Mouse (Mus musculus) heart, embryonic 15.5 days (tissue): ENCODE measurements around the gene Scamp1. TPM values are rescaled to one million over a fixed set of nuclear protein-coding genes. Genes with fewer than 3 reads are reported as not detected.
A peak's percentile ranks its signal among the peaks of the same experiment; 100 is the strongest.
"Not testable (repeated sequence)": the region's sequence is repeated elsewhere in the genome, so short reads cannot be mapped to it uniquely, and the experiment has no call there.

Experiments
- ATAC-seq: fragments of 200-750 bp; cut with Nextera tagmentation; replicated peaks from 2 replicates; pipeline ENCODE4 v1.8.0; 2017; ENCODE audit warnings: low read depth, moderate TSS enrichment; ENCODE audit not compliant: insufficient number of reproducible peaks, insufficient read depth, low FRiP score
- H3K27ac ChIP-seq: fragments of 300-500 bp; sonication (generic); 2 replicates; pipeline ENCODE4 v1.5.1; 2015; ENCODE audit warnings: mild to moderate bottlenecking, inconsistent platforms
- H3K27me3 ChIP-seq: fragments of 300-500 bp; sonication (generic); 2 replicates; pipeline ENCODE4 v1.6.1; 2015; ENCODE audit warnings: inconsistent platforms
- H3K36me3 ChIP-seq: fragments of 300-500 bp; sonication (generic); 2 replicates; pipeline ENCODE4 v1.6.1; 2015; ENCODE audit warnings: mild to moderate bottlenecking, inconsistent platforms
- H3K4me1 ChIP-seq: fragments of 300-500 bp; sonication (generic); replicated peaks from 2 replicates; pipeline ENCODE4 v1.6.1; 2015; ENCODE audit warnings: inconsistent platforms
- H3K4me2 ChIP-seq: fragments of 300-500 bp; sonication (generic); 2 replicates; pipeline ENCODE4 v1.6.1; 2015; ENCODE audit warnings: inconsistent platforms, mild to moderate bottlenecking, moderate library complexity
- H3K4me3 ChIP-seq: fragments of 300-500 bp; sonication (generic); 2 replicates; pipeline ENCODE4 v1.5.1; 2015; ENCODE audit warnings: mild to moderate bottlenecking, inconsistent platforms
- H3K9ac ChIP-seq: fragments of 300-500 bp; sonication (generic); 2 replicates; pipeline ENCODE4 v1.6.1; 2015; ENCODE audit warnings: mild to moderate bottlenecking, inconsistent platforms
- H3K9me3 ChIP-seq: fragments of 300-500 bp; sonication (generic); replicated peaks from 2 replicates; pipeline ENCODE4 v1.6.1; 2016; ENCODE audit warnings: inconsistent platforms
- whole genome bisulfite sequencing: fragments of 180-500 bp; shearing (Covaris S2); methylation state at CpG from one replicate; pipeline ENCODE4 v1.1.7; 2015; ENCODE audit warnings: mixed read lengths; 5-methylcytosine and 5-hydroxymethylcytosine counted together
- polyA plus RNA-seq: library from polyadenylated mRNA; unstranded; fragments of >200 nt; fragmentation: Nextera tagmentation; extraction: Ambion mirVana; gene quantifications from 2 replicates; pipeline ENCODE4 v1.2.1, GENCODE M21; 2015

Gene Scamp1
- 20.8 and 23.0 TPM in 2 replicates for polyA plus RNA-seq

- peak within 1 kb of the TSS; percentile 74 for H3K4me2 ChIP-seq
- no peaks in the 10 kb centered on the region for H3K36me3 ChIP-seq
- peak; percentile 96 for ATAC-seq
- H3K27ac ChIP-seq = peak within 1 kb of the TSS; percentile 80
- H3K9ac ChIP-seq = peak within 1 kb of the TSS; percentile 95
- H3K4me3 ChIP-seq = peak within 1 kb of the TSS; percentile 96
- no peaks in the 10 kb centered on the region for H3K9me3 ChIP-seq
- H3K27me3 ChIP-seq = no peaks in the 10 kb centered on the region
- WGBS = under 1% methylated on average over 62 of the region's 62 CpGs
- peaks cover 7% of the 10 kb centered on the region; the same call in 1 of the 2 replicates for H3K4me1 ChIP-seq
Observed at GRCm38 (mm10) chr13:94285281-94285871, at the start of gene Scamp1. Gene Scamp1, minus strand, starts transcription at chr13:94285857.

- no peak overlapping the region for H3K9ac ChIP-seq
- H3K36me3 ChIP-seq = no peaks in the 10 kb centered on the region
- no peaks in the 10 kb centered on the region for H3K9me3 ChIP-seq
- no peak overlapping the region for H3K4me2 ChIP-seq
- H3K4me1 ChIP-seq = no peaks in the 10 kb centered on the region
- 53% methylated on average over 3 of the region's 3 CpGs for WGBS
- no peak overlapping the region for H3K4me3 ChIP-seq
- H3K27me3 ChIP-seq = no peaks in the 10 kb centered on the region
- H3K27ac ChIP-seq = no peak overlapping the region
- no peak for ATAC-seq
Observed at GRCm38 (mm10) chr13:94330392-94330979, 44.8 kb upstream of the Scamp1 start.

GRCm38 (mm10) chr13:94329005-94329404 lies 43.3 kb upstream of the Scamp1 start:
- not testable (repeated sequence) for H3K9ac ChIP-seq, H3K9me3 ChIP-seq, H3K27me3 ChIP-seq, H3K4me3 ChIP-seq, H3K27ac ChIP-seq, H3K4me2 ChIP-seq, H3K4me1 ChIP-seq, ATAC-seq, H3K36me3 ChIP-seq
- WGBS = 87% methylated on average over 6 of the region's 6 CpGs

- Histone ChIP-seq H3K27me3 (no peaks in the 10 kb centered on the region), H3K27ac (no peak overlapping the region), H3K9ac (no peak overlapping the region), H3K4me1 (no peaks in the 10 kb centered on the region), H3K4me3 (no peak overlapping the region), H3K9me3 (no peaks in the 10 kb centered on the region; the same call in 1 of the 2 replicates), H3K36me3 (no peaks in the 10 kb centered on the region), H3K4me2 (no peak overlapping the region)
- ATAC-seq = no peak
- 54% methylated on average over 3 of the region's 3 CpGs for WGBS
Observed at GRCm38 (mm10) chr13:94328063-94328462, 42.4 kb upstream of the Scamp1 start.

GRCm38 (mm10) chr13:94322475-94322874 lies 36.8 kb upstream of the Scamp1 start:
- no peak overlapping the region for H3K27ac ChIP-seq
- no peak for ATAC-seq
- no peak overlapping the region for H3K4me3 ChIP-seq
- WGBS = 86% methylated on average over 4 of the region's 4 CpGs
- no peaks in the 10 kb centered on the region for H3K27me3 ChIP-seq
- no peaks in the 10 kb centered on the region; the same call in 1 of the 2 replicates for H3K9me3 ChIP-seq
- no peaks in the 10 kb centered on the region for H3K36me3 ChIP-seq
- no peak overlapping the region for H3K9ac ChIP-seq
- no peak overlapping the region for H3K4me2 ChIP-seq
- H3K4me1 ChIP-seq = no peaks in the 10 kb centered on the region

GRCm38 (mm10) chr13:94321094-94321792 lies 35.6 kb upstream of the Scamp1 start:
- Histone ChIP-seq H3K4me2 (no peak overlapping the region), H3K4me3 (no peak overlapping the region), H3K36me3 (no peaks in the 10 kb centered on the region), H3K9ac (no peak overlapping the region), H3K9me3 (no peaks in the 10 kb centered on the region; the same call in 1 of the 2 replicates), H3K27me3 (no peaks in the 10 kb centered on the region), H3K4me1 (no peaks in the 10 kb centered on the region), H3K27ac (no peak overlapping the region)
- no peak for ATAC-seq
- WGBS = 77% methylated on average over 1 of the region's 1 CpGs

- no peaks in the 10 kb centered on the region for H3K4me1 ChIP-seq
- no peak overlapping the region for H3K27ac ChIP-seq
- no peak overlapping the region for H3K4me3 ChIP-seq
- H3K27me3 ChIP-seq = no peaks in the 10 kb centered on the region
- H3K4me2 ChIP-seq = no peak overlapping the region
- H3K9ac ChIP-seq = no peak overlapping the region
- 83% methylated on average over 10 of the region's 10 CpGs for WGBS
- no peak for ATAC-seq
- H3K9me3 ChIP-seq = no peaks in the 10 kb centered on the region
- no peaks in the 10 kb centered on the region for H3K36me3 ChIP-seq
Observed at GRCm38 (mm10) chr13:94316975-94317511, 31.4 kb upstream of the Scamp1 start.

- 90% methylated on average over 8 of the region's 8 CpGs for WGBS
- not testable (repeated sequence) for H3K27ac ChIP-seq, ATAC-seq, H3K27me3 ChIP-seq, H3K4me3 ChIP-seq, H3K4me1 ChIP-seq, H3K9ac ChIP-seq, H3K36me3 ChIP-seq, H3K4me2 ChIP-seq, H3K9me3 ChIP-seq
Observed at GRCm38 (mm10) chr13:94312812-94313211, 27.2 kb upstream of the Scamp1 start.

- ATAC-seq = no peak
- H3K4me2 ChIP-seq = no peak overlapping the region
- WGBS = 53% methylated on average over 2 of the region's 2 CpGs
- no peak overlapping the region for H3K4me3 ChIP-seq
- peaks cover 4% of the 10 kb centered on the region; the same call in 1 of the 2 replicates for H3K4me1 ChIP-seq
- no peaks in the 10 kb centered on the region for H3K27me3 ChIP-seq
- H3K9ac ChIP-seq = no peak overlapping the region
- H3K27ac ChIP-seq = no peak overlapping the region
- H3K36me3 ChIP-seq = no peaks in the 10 kb centered on the region
- no peaks in the 10 kb centered on the region for H3K9me3 ChIP-seq
Observed at GRCm38 (mm10) chr13:94308279-94308678, 22.6 kb upstream of the Scamp1 start.

GRCm38 (mm10) chr13:94307531-94307930 lies 21.9 kb upstream of the Scamp1 start:
- no peaks in the 10 kb centered on the region for H3K9me3 ChIP-seq
- ATAC-seq = no peak
- no peak overlapping the region for H3K27ac ChIP-seq
- H3K4me1 ChIP-seq = peaks cover 4% of the 10 kb centered on the region; the same call in 1 of the 2 replicates
- no peaks in the 10 kb centered on the region for H3K27me3 ChIP-seq
- H3K4me3 ChIP-seq = no peak overlapping the region
- WGBS = 82% methylated on average over 7 of the region's 7 CpGs
- no peak overlapping the region for H3K4me2 ChIP-seq
- H3K36me3 ChIP-seq = no peaks in the 10 kb centered on the region
- H3K9ac ChIP-seq = no peak overlapping the region

- H3K4me1 ChIP-seq = peaks cover 4% of the 10 kb centered on the region; the same call in 1 of the 2 replicates
- peak overlapping the region; percentile 18 for H3K4me3 ChIP-seq
- peak overlapping the region; percentile 58 for H3K4me2 ChIP-seq
- no peak overlapping the region for H3K27ac ChIP-seq
- ATAC-seq = no peak
- no peak overlapping the region for H3K9ac ChIP-seq
- H3K27me3 ChIP-seq = no peaks in the 10 kb centered on the region
- H3K36me3 ChIP-seq = no peaks in the 10 kb centered on the region
- no peaks in the 10 kb centered on the region for H3K9me3 ChIP-seq
- 22% methylated on average over 5 of the region's 5 CpGs for WGBS
Observed at GRCm38 (mm10) chr13:94306968-94307289, 21.3 kb upstream of the Scamp1 start.
